Comparison of ENCODE assay signal across 8 mouse cellular contexts in the genomic region with DNA sequence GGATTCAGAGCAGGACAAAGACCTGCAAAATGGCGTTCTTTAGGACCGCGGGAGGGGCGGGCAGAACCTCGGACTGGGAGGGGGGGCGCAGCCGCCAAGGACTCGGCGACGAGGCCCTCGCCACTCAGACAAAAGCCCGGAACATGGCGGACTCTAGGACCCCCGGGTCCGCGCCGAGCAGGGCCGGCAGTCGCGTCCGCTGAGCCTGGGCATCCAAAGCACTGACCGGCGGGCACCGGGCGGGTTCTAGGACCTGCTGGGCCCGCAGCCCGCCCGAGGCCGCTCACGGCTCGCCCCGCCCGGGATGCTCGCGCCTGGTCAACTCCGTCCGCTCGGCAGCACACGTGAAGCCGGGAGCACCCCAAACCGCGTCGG. TPM values are rescaled to one million over a fixed set of nuclear protein-coding genes. Genes with fewer than 3 reads are reported as not detected.
DNase-seq lines count a peak whose midpoint lies in the region; ATAC-seq and TF ChIP-seq lines count a peak whose summit lies in the region.

No protein-coding gene starts in this region.

- TF ChIP-seq CTCF in cortical plate, adult 2 months (IDR thresholded peaks at IDR 0.05; ENCODE audit: extremely low read depth, insufficient read depth, low read length) = no peak

- peak overlapping the region; percentile 88 for H3K27ac ChIP-seq in cortical plate, adult 2 months (ENCODE audit: insufficient read depth, low read length)

- peak; percentile 75 for ATAC-seq in megakaryocyte, adult 5-6 weeks (ENCODE audit: poor library complexity, severe bottlenecking)

- H3K4me3 ChIP-seq in cortical plate, adult 2 months (ENCODE audit: insufficient read depth, low read length) = peak overlapping the region; percentile 55

- DNase-seq in adipocyte (ENCODE audit: low spot score) = peak; percentile 76
- DNase-seq in gastrocnemius, adult 8-10 months (ENCODE audit: low spot score in 2 of 2) = peak; percentile 82 to 83
- DNase-seq in hindlimb bud, embryonic 11.5 days (ENCODE audit: extremely low spot score, low read depth, low spot score) = peak; percentile 85
- peak; percentile 82 to 94 for DNase-seq in left cerebral cortex, adult 8-10 months (ENCODE audit: low spot score in 2 of 2)
- peak; percentile 95 for DNase-seq in right cerebral cortex, adult 18-20 months
- peak; percentile 77 for DNase-seq in urinary bladder, adult 2 months (ENCODE audit: low spot score)

- no peak for TF ChIP-seq POLR2A in cortical plate, adult 2 months (IDR thresholded peaks at IDR 0.05; ENCODE audit: extremely low read depth, insufficient read depth, low read length)

- peaks cover 2% of the 10 kb centered on the region; the same call in 1 of the 2 replicates for H3K4me1 ChIP-seq in cortical plate, adult 2 months (ENCODE audit: control insufficient read depth, insufficient read depth, low read length)

RNA-seq across cellular contexts. Expression of gene Zfp646, which starts 0.4 kb away (rescaled TPM):
- polyA plus RNA-seq in cortical plate, adult 2 months (2012; rRNA removed) = 14.9 and 15.1 TPM in 2 replicates
- total RNA-seq in gastrocnemius, adult 8-10 months (2022) = 10 to 100 TPM; 12.2 to 14.5 (median 14.0) TPM
- 10 to 100 TPM; 29.9 to 32.8 (median 31.2) TPM for total RNA-seq in left cerebral cortex, adult 8-10 months (2022)
- total RNA-seq in megakaryocyte, adult 5-6 weeks (2015) = 16.4 and 22.5 TPM in 2 replicates
- total RNA-seq in megakaryocyte, adult 5-6 weeks (2017) = 32.2 and 36.8 TPM in 2 replicates
- polyA plus RNA-seq in urinary bladder, adult 2 months (2012; rRNA removed) = 12.2 and 15.6 TPM in 2 replicates

RNA-seq across cellular contexts. Expression of gene Zfp668, which starts 1.0 kb away (rescaled TPM):
- 12.9 and 13.5 TPM in 2 replicates for polyA plus RNA-seq in cortical plate, adult 2 months (2012; rRNA removed)
- 1 to 10 TPM; 3.1 to 4.6 (median 4.5) TPM for total RNA-seq in gastrocnemius, adult 8-10 months (2022)
- total RNA-seq in left cerebral cortex, adult 8-10 months (2022) = 10 to 100 TPM; 22.7 to 25.3 (median 23.3) TPM
- 2.9 and 5.7 TPM in 2 replicates for total RNA-seq in megakaryocyte, adult 5-6 weeks (2015)
- 1.9 and 3.1 TPM in 2 replicates for total RNA-seq in megakaryocyte, adult 5-6 weeks (2017)
- polyA plus RNA-seq in urinary bladder, adult 2 months (2012; rRNA removed) = 2.9 and 4.1 TPM in 2 replicates

RNA-seq across cellular contexts. Expression of gene Prss53, which starts 15.2 kb away (rescaled TPM):
- 4.1 and 4.6 TPM in 2 replicates for polyA plus RNA-seq in cortical plate, adult 2 months (2012; rRNA removed)
- 1 to 10 TPM; 1.5 to 1.8 (median 1.7) TPM for total RNA-seq in gastrocnemius, adult 8-10 months (2022)
- 1 to 10 TPM in 3 of 4 experiments, under 1 TPM in 1; 0.78 to 2.1 (median 1.4) TPM for total RNA-seq in left cerebral cortex, adult 8-10 months (2022)
- 0.48 TPM in 1 of 2 replicates, not detected in the other for total RNA-seq in megakaryocyte, adult 5-6 weeks (2015)
- not detected in 2 replicates for total RNA-seq in megakaryocyte, adult 5-6 weeks (2017)
- 2.9 and 3.9 TPM in 2 replicates for polyA plus RNA-seq in urinary bladder, adult 2 months (2012; rRNA removed)

RNA-seq across cellular contexts. Expression of gene Gm21974, which starts 19.6 kb away (rescaled TPM):
- not detected in 2 replicates for polyA plus RNA-seq in cortical plate, adult 2 months (2012; rRNA removed)
- not detected for total RNA-seq in gastrocnemius, adult 8-10 months (2022)
- not detected for total RNA-seq in left cerebral cortex, adult 8-10 months (2022)
- not detected in 2 replicates for total RNA-seq in megakaryocyte, adult 5-6 weeks (2015)
- total RNA-seq in megakaryocyte, adult 5-6 weeks (2017) = not detected in 2 replicates
- polyA plus RNA-seq in urinary bladder, adult 2 months (2012; rRNA removed) = not detected in 2 replicates

RNA-seq across cellular contexts. Expression of gene Vkorc1, which starts 19.8 kb away (rescaled TPM):
- 56.8 and 67.0 TPM in 2 replicates for polyA plus RNA-seq in cortical plate, adult 2 months (2012; rRNA removed)
- 1 to 10 TPM; 5.3 to 9.9 (median 8.6) TPM for total RNA-seq in gastrocnemius, adult 8-10 months (2022)
- 10 to 100 TPM; 18.5 to 31.2 (median 25.2) TPM for total RNA-seq in left cerebral cortex, adult 8-10 months (2022)
- total RNA-seq in megakaryocyte, adult 5-6 weeks (2015) = 49.9 and 59.6 TPM in 2 replicates
- total RNA-seq in megakaryocyte, adult 5-6 weeks (2017) = 5.5 and 11.2 TPM in 2 replicates
- 204 and 211 TPM in 2 replicates for polyA plus RNA-seq in urinary bladder, adult 2 months (2012; rRNA removed)

Comparison
In these comparisons a context has a peak if more than half of its experiments do, and no peak if none do; other contexts are left out.
1. Peak in every context shown above with its lines: DNase-seq, ATAC-seq, H3K4me3 ChIP-seq and H3K27ac ChIP-seq.